Mouse (Mus musculus): Measurements from ENCODE around the gene Vipas39.

DNA sequence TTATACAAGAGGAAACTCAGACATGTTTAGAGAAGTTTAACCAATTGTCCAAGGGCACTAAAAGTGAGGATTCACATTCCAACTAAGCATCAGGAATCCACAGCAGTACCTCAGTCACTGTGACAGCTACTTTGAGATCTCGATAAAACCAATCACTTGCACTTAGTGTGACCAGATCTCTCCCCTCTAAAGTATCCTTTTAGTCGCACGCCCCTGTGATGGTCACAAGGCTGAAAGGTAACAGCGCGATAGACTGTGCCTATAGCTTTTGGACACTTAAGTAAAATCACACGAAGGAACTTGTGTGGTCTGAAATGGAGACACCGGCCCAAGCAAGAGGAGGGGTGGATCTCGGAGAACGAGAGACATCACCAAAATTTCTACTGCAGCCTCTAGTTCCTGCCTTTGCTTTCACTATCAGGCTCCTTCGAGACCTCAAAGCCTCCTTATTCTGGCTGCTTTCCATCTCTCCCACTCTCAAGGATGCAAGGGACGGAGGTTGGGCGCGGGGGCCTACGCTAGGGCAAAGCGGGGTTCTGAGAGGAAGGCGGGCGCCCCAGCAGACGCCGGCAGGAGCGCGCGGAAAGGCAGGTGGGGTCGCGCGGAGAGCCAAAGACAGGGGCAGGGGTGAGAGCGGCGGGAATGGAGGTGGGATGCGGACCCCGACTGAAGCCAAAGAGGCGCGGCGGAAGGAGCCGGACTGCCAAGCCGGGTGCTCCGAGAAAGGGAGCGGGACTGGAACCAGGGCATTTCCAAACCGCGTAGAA lies 66.7 kb downstream of the Vipas39 start, which contains the start of gene Samd15:
- TF ChIP-seq CTCF (IDR thresholded peaks at IDR 0.05; ENCODE audit: borderline replicate concordance, extremely low read depth, insufficient read depth, insufficient read length), result no peak
- TF ChIP-seq POLR2A (IDR thresholded peaks at IDR 0.05; ENCODE audit: borderline replicate concordance, extremely low read depth, insufficient read depth, insufficient read length, poor library complexity, severe bottlenecking), result no peak

Measured in brain, embryonic 14.5 days (tissue).